Mouse (Mus musculus) limb, embryonic 15.5 days (tissue): ENCODE measurements at regions not wholly inside any gene's neighbourhood (a gene's known extent, or its start where the extent isn't known, plus 50 kb on each side); places are given as distances from the start of the nearest gene placed in this dataset.

Experiments
- ATAC-seq: fragments of 200-750 bp; cut with Nextera tagmentation; 2 replicates; pipeline ENCODE4 v1.8.0; 2017; ENCODE audit warnings: low read depth, moderate TSS enrichment; ENCODE audit not compliant: insufficient number of reproducible peaks, low FRiP score, low TSS enrichment
- H3K27ac ChIP-seq: fragments of 300-500 bp; sonication (generic); 2 replicates; pipeline ENCODE4 v1.5.1; 2015; ENCODE audit warnings: moderate library complexity, mild to moderate bottlenecking, inconsistent platforms
- H3K27me3 ChIP-seq: fragments of 300-500 bp; sonication (generic); 2 replicates; pipeline ENCODE4 v1.6.1; 2015; ENCODE audit warnings: inconsistent platforms
- H3K36me3 ChIP-seq: fragments of 300-500 bp; sonication (generic); 2 replicates; pipeline ENCODE4 v1.6.1; 2015; ENCODE audit warnings: inconsistent platforms
- H3K4me1 ChIP-seq: fragments of 300-500 bp; sonication (generic); 2 replicates; pipeline ENCODE4 v1.6.1; 2015; ENCODE audit warnings: inconsistent platforms
- H3K4me2 ChIP-seq: fragments of 300-500 bp; sonication (generic); 2 replicates; pipeline ENCODE4 v1.6.1; 2015; ENCODE audit warnings: mild to moderate bottlenecking, inconsistent platforms
- H3K4me3 ChIP-seq: fragments of 300-500 bp; sonication (generic); 2 replicates; pipeline ENCODE4 v1.5.1; 2015; ENCODE audit warnings: mild to moderate bottlenecking, inconsistent platforms
- H3K9ac ChIP-seq: fragments of 300-500 bp; sonication (generic); 2 replicates; pipeline ENCODE4 v1.6.1; 2015; ENCODE audit warnings: inconsistent platforms
- H3K9me3 ChIP-seq: fragments of 300-500 bp; sonication (generic); 2 replicates; pipeline ENCODE4 v1.6.1; 2016; ENCODE audit warnings: inconsistent platforms
- WGBS: fragments of 180-500 bp; shearing (Covaris S2); methylation state at CpG from one replicate; pipeline ENCODE4 v1.1.7; 2015; 5-methylcytosine and 5-hydroxymethylcytosine counted together

- Histone ChIP-seq H3K4me1 (no peaks in the 10 kb centered on the region), H3K4me3 (no peak overlapping the region), H3K27me3 (no peaks in the 10 kb centered on the region), H3K9ac (no peak overlapping the region), H3K4me2 (no peak overlapping the region), H3K36me3 (no peaks in the 10 kb centered on the region), H3K9me3 (no peaks in the 10 kb centered on the region), H3K27ac (no peak overlapping the region)
- WGBS: 68% methylated on average over 4 of the region's 4 CpGs
- no peak for ATAC-seq
Observed at GRCm38 (mm10) chr13:16512876-16513275, 501.2 kb downstream of the Inhba start.

- H3K9ac ChIP-seq: no peak overlapping the region
- no peaks in the 10 kb centered on the region for H3K27me3 ChIP-seq
- no peaks in the 10 kb centered on the region for H3K36me3 ChIP-seq
- H3K4me2 ChIP-seq: no peak overlapping the region
- no peaks in the 10 kb centered on the region for H3K4me1 ChIP-seq
- H3K9me3 ChIP-seq: no peaks in the 10 kb centered on the region
- no peak overlapping the region for H3K4me3 ChIP-seq
- H3K27ac ChIP-seq: no peak overlapping the region
- ATAC-seq: no peak
Observed at GRCm38 (mm10) chr13:16515195-16515594, 503.5 kb downstream of the Inhba start.

- ATAC-seq: no peak
- H3K4me1 ChIP-seq: no peaks in the 10 kb centered on the region
- WGBS: 53% methylated on average over 5 of the region's 5 CpGs
Observed at GRCm38 (mm10) chr13:16529036-16529435, 517.4 kb downstream of the Inhba start.

GRCm38 (mm10) chr13:16543771-16544170 is 532.1 kb downstream of the Inhba start:
- no peaks in the 10 kb centered on the region for H3K4me1 ChIP-seq
- H3K27ac ChIP-seq: no peak overlapping the region
- no peaks in the 10 kb centered on the region for H3K27me3 ChIP-seq
- no peak overlapping the region for H3K4me2 ChIP-seq
- no peak overlapping the region for H3K4me3 ChIP-seq
- ATAC-seq: no peak
- H3K9ac ChIP-seq: no peak overlapping the region
- H3K36me3 ChIP-seq: no peaks in the 10 kb centered on the region
- 58% methylated on average over 5 of the region's 5 CpGs for WGBS
- H3K9me3 ChIP-seq: no peaks in the 10 kb centered on the region

More at GRCm38 (mm10) chr13:16529036-16529435, 517.4 kb downstream of the Inhba start:
- Histone ChIP-seq H3K36me3 (no peaks in the 10 kb centered on the region), H3K4me3 (no peak overlapping the region), H3K27me3 (no peaks in the 10 kb centered on the region), H3K4me2 (no peak overlapping the region), H3K27ac (no peak overlapping the region), H3K9me3 (no peaks in the 10 kb centered on the region), H3K9ac (no peak overlapping the region)

- no peak for ATAC-seq
- Histone ChIP-seq H3K4me1 (no peaks in the 10 kb centered on the region), H3K4me2 (no peak overlapping the region), H3K27ac (no peak overlapping the region), H3K4me3 (no peak overlapping the region), H3K27me3 (no peaks in the 10 kb centered on the region), H3K9ac (no peak overlapping the region), H3K9me3 (no peaks in the 10 kb centered on the region), H3K36me3 (no peaks in the 10 kb centered on the region)
Observed at GRCm38 (mm10) chr13:16550060-16550459, 538.4 kb downstream of the Inhba start.

GRCm38 (mm10) chr13:16564988-16565387 is 553.3 kb downstream of the Inhba start:
- 66% methylated on average over 1 of the region's 1 CpGs for WGBS
- Histone ChIP-seq H3K4me2 (no peak overlapping the region), H3K4me3 (no peak overlapping the region), H3K9ac (no peak overlapping the region), H3K36me3 (no peaks in the 10 kb centered on the region), H3K27me3 (no peaks in the 10 kb centered on the region), H3K9me3 (no peaks in the 10 kb centered on the region), H3K4me1 (no peaks in the 10 kb centered on the region), H3K27ac (no peak overlapping the region)
- ATAC-seq: no peak

- 37% methylated on average over 4 of the region's 4 CpGs for WGBS
- Histone ChIP-seq H3K9me3 (no peaks in the 10 kb centered on the region), H3K27me3 (no peaks in the 10 kb centered on the region), H3K36me3 (no peaks in the 10 kb centered on the region), H3K9ac (no peak overlapping the region), H3K4me3 (no peak overlapping the region), H3K27ac (no peak overlapping the region), H3K4me2 (no peak overlapping the region), H3K4me1 (no peaks in the 10 kb centered on the region)
- no peak for ATAC-seq
Observed at GRCm38 (mm10) chr13:16574069-16574468, 562.4 kb downstream of the Inhba start.

- Histone ChIP-seq H3K27me3 (no peaks in the 10 kb centered on the region), H3K4me1 (no peaks in the 10 kb centered on the region), H3K36me3 (no peaks in the 10 kb centered on the region), H3K4me3 (no peak overlapping the region), H3K27ac (no peak overlapping the region), H3K9ac (no peak overlapping the region), H3K9me3 (no peaks in the 10 kb centered on the region), H3K4me2 (no peak overlapping the region)
- ATAC-seq: no peak
Observed at GRCm38 (mm10) chr13:16586286-16586685, 574.6 kb downstream of the Inhba start.

- no peaks in the 10 kb centered on the region for H3K4me1 ChIP-seq
- H3K27me3 ChIP-seq: no peaks in the 10 kb centered on the region
- H3K27ac ChIP-seq: no peak overlapping the region
- H3K4me3 ChIP-seq: no peak overlapping the region
- H3K9ac ChIP-seq: no peak overlapping the region
- no peaks in the 10 kb centered on the region for H3K9me3 ChIP-seq
- 78% methylated on average over 5 of the region's 5 CpGs for WGBS
- H3K36me3 ChIP-seq: no peaks in the 10 kb centered on the region
- H3K4me2 ChIP-seq: no peak overlapping the region
- no peak for ATAC-seq
Observed at GRCm38 (mm10) chr13:16619755-16620154, 608.1 kb downstream of the Inhba start.

GRCm38 (mm10) chr13:16626584-16626983 is 614.9 kb downstream of the Inhba start:
- Histone ChIP-seq H3K27me3 (no peaks in the 10 kb centered on the region), H3K9ac (no peak overlapping the region), H3K4me3 (no peak overlapping the region), H3K4me1 (no peaks in the 10 kb centered on the region), H3K27ac (no peak overlapping the region), H3K36me3 (no peaks in the 10 kb centered on the region), H3K4me2 (no peak overlapping the region), H3K9me3 (no peaks in the 10 kb centered on the region)
- ATAC-seq: no peak
- 15% methylated on average over 4 of the region's 4 CpGs for WGBS

- no peak overlapping the region for H3K4me2 ChIP-seq
- no peaks in the 10 kb centered on the region for H3K9me3 ChIP-seq
- no peak overlapping the region for H3K4me3 ChIP-seq
- no peak overlapping the region for H3K27ac ChIP-seq
- WGBS: 69% methylated on average over 5 of the region's 5 CpGs
- no peak overlapping the region for H3K9ac ChIP-seq
- no peak for ATAC-seq
- no peaks in the 10 kb centered on the region for H3K36me3 ChIP-seq
- no peaks in the 10 kb centered on the region for H3K4me1 ChIP-seq
- H3K27me3 ChIP-seq: no peaks in the 10 kb centered on the region
Observed at GRCm38 (mm10) chr13:16633445-16634092, 621.9 kb downstream of the Inhba start.

- WGBS: 63% methylated on average over 2 of the region's 2 CpGs
- Histone ChIP-seq H3K4me2 (no peak overlapping the region), H3K9ac (no peak overlapping the region), H3K27me3 (no peaks in the 10 kb centered on the region), H3K4me3 (no peak overlapping the region), H3K4me1 (no peaks in the 10 kb centered on the region), H3K9me3 (no peaks in the 10 kb centered on the region), H3K36me3 (no peaks in the 10 kb centered on the region), H3K27ac (no peak overlapping the region)
- ATAC-seq: no peak
Observed at GRCm38 (mm10) chr13:16636251-16636650, 624.6 kb downstream of the Inhba start.
